Mouse (Mus musculus) right cerebral cortex, postnatal 10 days (tissue): ENCODE data around the gene Plekhn1.
A peak's percentile ranks its signal among the peaks of the same experiment; 100 is the strongest.

Experiments
- DNase-seq, 2 experiments: peaks; one replicate each; pipeline ENCODE4 v3.0.0; 2021; ENCODE audit warnings: low spot score in 2 of 2

Plekhn1 gene

GRCm38 (mm10) chr4:156215649-156216048 is 19.0 kb downstream of the Plekhn1 start, which contains the start of gene Perm1:
Gene Perm1, plus strand, starts transcription at chr4:156215868.
- no peak for DNase-seq

- DNase-seq: no peak
These were observed 21.5 kb downstream of the Plekhn1 start for GRCm38 (mm10) chr4:156213134-156213533.

GRCm38 (mm10) chr4:156209963-156210635 is 24.6 kb downstream of the Plekhn1 start:
- no peak for DNase-seq

GRCm38 (mm10) chr4:156208872-156209271 is 25.8 kb downstream of the Plekhn1 start:
- DNase-seq: no peak

- no peak for DNase-seq
These were observed 31.1 kb downstream of the Plekhn1 start for GRCm38 (mm10) chr4:156203413-156204131.

GRCm38 (mm10) chr4:156203001-156203412 is 31.6 kb downstream of the Plekhn1 start, which contains the start of gene AW011738:
Gene AW011738, plus strand, starts transcription at chr4:156203304.
- DNase-seq: peak; percentile 81 to 83

GRCm38 (mm10) chr4:156202462-156202893 is 32.2 kb downstream of the Plekhn1 start:
- DNase-seq: no peak

GRCm38 (mm10) chr4:156200623-156201475 is 33.8 kb downstream of the Plekhn1 start, which contains the start of gene Isg15:
Gene Isg15, minus strand, starts transcription at chr4:156200818.
- DNase-seq: no peak

- DNase-seq: peak; percentile 88 to 90
These were observed 36.8 kb downstream of the Plekhn1 start for GRCm38 (mm10) chr4:156197829-156198205.

GRCm38 (mm10) chr4:156197131-156197828 is 37.4 kb downstream of the Plekhn1 start, which contains the start of gene Agrn:
Gene Agrn, minus strand, starts transcription at chr4:156197488.
- peak; percentile 68 to 76 for DNase-seq

- peak; percentile 83 for DNase-seq
These were observed 38.5 kb downstream of the Plekhn1 start for GRCm38 (mm10) chr4:156195927-156196870.

- DNase-seq: no peak
These were observed 40.3 kb downstream of the Plekhn1 start for GRCm38 (mm10) chr4:156194346-156194745.

GRCm38 (mm10) chr4:156193906-156194305 is 40.8 kb downstream of the Plekhn1 start:
- DNase-seq: no peak

- no peak for DNase-seq
These were observed 41.5 kb downstream of the Plekhn1 start for GRCm38 (mm10) chr4:156193200-156193590.

- DNase-seq: peak; percentile 70 to 72
These were observed 42.0 kb downstream of the Plekhn1 start for GRCm38 (mm10) chr4:156192421-156193199.

GRCm38 (mm10) chr4:156188811-156189323 is 45.8 kb downstream of the Plekhn1 start:
- peak; percentile 68 to 71 for DNase-seq

GRCm38 (mm10) chr4:156188162-156188810 is 46.4 kb downstream of the Plekhn1 start:
- DNase-seq: no peak
